Mouse (Mus musculus) retina, postnatal 1 day (tissue): ENCODE measurements around the gene Themis.

ENCODE experiments used
- DNase-seq: peaks from one replicate; pipeline ENCODE4 v3.0.0-alpha.2; 2012

Gene Themis

DNA sequence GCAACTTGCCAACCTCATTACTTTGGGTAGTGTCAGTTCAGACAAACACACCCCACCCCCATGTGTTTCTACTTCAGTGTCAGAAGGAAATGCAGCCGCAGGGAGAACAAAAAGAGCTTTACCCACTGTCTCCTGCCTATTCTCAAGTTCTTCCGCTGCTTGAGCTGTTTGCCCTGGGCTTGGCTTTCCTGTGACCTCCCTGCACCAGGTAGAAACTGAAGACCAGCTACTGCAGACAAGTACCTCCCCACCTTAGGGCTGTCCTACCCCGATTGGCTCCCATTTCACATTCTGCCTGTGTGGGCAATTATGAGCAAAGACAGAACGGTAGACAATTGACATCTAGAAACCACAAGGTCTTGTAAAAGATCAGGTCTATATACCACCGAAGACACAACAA, at the start of gene Themis:
Gene Themis (plus strand): TSS at position 100 of the 400 bp plus-strand sequence.
- DNase-seq: no peak

DNA sequence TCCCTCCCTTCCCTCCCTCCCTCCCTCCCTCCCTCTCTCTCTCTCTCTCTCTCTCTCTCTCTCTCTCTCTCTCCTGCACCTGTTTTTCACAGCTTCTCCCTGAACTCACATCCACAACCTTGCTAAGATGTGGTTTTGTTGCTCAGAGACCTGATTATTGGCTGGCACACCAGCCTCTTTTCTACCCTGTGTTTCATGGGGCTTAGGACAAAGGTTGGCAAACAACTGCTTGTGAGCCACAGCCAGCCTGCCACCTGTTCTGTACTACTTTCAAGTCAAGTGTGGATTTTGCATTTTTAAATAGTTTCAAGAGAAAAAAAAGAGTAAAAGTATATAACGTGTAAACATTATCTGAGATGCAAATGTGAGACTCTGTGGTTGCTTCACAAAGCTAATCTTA, 48.7 kb upstream of the Themis start:
- no peak for DNase-seq

DNA sequence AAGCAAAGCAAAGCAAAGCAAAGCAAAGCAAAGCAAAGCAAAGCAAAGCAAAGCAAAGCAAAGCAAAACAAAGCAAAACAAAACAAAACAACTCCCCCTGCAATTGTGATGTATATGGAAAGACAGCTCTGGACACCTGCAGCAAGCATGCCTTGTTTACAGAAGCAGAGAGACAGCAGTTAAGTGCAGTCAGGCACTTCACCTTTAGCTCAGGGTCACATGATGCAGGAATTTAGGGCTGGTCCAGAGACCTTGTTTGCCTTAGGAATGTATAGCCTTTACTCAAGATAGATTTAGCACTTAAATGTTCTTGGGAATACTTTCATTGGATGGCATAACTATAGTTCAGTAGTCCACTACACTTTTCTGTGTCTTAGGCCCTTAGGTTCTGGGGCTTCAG, 32.1 kb upstream of the Themis start:
- no peak for DNase-seq

GRCm38 (mm10) chr10:28641887-28642286, 26.3 kb upstream of the Themis start:
- DNase-seq: no peak

GRCm38 (mm10) chr10:28647855-28648254, 20.3 kb upstream of the Themis start:
- DNase-seq: no peak

- DNase-seq: no peak
Observed at GRCm38 (mm10) chr10:28649109-28649899, 18.9 kb upstream of the Themis start.

DNA sequence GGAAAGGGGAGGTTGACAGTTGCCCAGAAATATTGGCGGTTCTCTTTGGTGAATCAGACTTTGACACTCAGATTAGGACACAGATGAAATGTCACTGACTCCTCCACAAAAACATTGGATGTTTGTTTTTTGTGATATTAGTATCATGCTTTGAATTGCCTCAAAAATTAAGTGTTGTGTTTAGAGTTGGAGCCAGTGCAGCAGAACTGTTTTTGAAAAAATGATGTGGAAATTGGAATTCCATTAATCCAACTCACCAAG, 18.3 kb upstream of the Themis start:
- DNase-seq: no peak

GRCm38 (mm10) chr10:28651910-28652309, 16.2 kb upstream of the Themis start:
- DNase-seq: no peak

DNA sequence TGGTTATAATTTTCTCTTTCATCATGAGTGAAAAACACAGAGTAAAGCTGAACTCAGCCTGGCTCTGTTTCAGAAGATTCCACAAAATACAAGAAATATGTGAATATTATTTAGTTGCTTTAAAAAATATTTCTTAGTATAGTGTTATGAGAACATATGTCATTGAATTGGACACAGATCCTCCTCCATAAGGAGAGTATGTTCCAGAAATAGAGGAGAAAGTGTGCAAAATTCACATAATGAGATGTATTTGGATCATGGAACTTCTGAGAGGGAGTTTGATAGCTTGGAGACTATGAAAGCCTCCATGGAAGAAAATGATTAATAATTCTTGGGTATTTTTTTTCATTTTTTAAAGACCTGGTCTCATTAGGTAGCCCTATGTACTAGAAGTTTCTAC, 13.4 kb upstream of the Themis start:
- DNase-seq: no peak

DNA sequence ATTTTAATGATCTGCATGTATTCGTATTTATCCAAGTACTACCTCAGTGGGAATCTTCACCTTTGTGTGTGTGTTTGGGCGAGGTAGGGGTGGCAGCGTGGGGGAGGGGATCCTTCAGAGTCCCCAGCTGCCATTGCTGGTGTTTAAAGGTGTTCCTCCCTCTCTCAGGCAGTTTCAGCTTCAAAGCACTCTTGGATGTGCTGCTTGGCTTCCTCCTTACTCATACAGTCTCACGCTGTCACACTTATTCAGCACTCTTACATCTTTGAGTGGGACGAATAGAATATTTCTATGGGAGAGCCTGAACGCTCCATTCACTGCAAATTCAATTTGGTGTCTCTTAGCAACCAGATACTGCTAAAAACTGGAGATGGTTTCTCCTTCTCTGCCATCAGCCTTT, 3.0 kb upstream of the Themis start:
- DNase-seq: no peak

DNA sequence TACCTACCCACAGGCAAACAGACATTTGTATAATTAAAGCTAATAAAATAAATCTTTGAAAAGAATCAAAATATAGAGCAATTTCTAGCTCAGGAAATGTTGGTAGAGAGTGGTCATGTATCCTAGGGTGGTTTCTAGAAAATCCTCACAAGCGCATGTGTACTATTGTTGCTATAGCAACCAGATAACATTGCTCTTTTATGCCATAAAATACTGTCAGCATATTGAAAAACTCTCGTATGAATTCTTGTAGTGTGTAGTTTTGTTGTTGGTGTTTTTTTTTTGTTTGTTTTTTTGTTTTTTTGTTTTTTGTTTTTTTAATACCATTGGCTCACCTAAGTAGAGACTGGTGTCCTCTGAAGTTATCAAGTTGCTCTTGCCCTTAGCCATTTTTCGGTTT, 5.8 kb downstream of the Themis start:
- no peak for DNase-seq

- DNase-seq: no peak
Observed at GRCm38 (mm10) chr10:28675337-28675736, 7.2 kb downstream of the Themis start.

- no peak for DNase-seq
Observed at GRCm38 (mm10) chr10:28694981-28695380, 26.8 kb downstream of the Themis start.

- no peak for DNase-seq
Observed at GRCm38 (mm10) chr10:28696032-28696431, 27.9 kb downstream of the Themis start.

- DNase-seq: no peak
Observed at GRCm38 (mm10) chr10:28698175-28698574, 30.0 kb downstream of the Themis start.

DNA sequence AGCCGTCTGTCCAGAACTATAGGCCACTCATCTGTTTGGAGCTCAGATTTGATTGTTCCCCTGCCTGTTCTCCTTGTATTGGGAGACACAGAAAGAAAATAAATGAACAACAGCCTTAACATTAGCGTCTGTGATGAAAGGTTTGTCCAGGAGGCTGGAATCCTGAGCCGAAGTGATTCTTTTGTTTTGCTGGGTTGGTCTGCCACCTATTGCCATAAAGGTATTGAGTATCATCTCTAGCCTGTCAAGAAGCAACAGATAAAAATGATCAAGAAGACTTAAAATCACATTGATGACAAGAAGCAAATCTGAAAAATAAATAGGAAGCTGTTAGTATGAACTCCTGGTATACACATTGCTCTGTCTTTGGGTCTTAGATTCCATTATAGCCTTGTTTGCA, 53.7 kb downstream of the Themis start:
- no peak for DNase-seq

GRCm38 (mm10) chr10:28723266-28723665, 55.1 kb downstream of the Themis start:
- DNase-seq: no peak

DNA sequence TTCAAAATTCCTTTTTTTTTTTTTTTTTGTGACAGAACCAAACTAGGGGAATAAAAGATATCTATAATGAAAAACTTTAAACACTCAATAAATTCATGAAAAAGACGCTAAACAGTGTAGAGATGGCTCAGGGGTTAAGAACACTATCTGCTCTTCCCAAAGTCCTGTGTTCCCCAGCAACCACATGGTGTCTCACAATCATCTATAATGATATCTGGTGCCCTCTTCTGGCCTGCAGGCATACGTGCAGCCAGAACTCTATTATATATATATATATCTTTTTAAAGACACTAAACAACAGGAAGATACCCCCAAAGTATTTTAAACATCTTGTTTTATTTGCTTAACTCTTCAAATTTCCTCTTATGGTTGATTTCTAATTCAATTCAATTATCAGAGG, 62.0 kb downstream of the Themis start:
- peak; percentile 42 for DNase-seq

DNA sequence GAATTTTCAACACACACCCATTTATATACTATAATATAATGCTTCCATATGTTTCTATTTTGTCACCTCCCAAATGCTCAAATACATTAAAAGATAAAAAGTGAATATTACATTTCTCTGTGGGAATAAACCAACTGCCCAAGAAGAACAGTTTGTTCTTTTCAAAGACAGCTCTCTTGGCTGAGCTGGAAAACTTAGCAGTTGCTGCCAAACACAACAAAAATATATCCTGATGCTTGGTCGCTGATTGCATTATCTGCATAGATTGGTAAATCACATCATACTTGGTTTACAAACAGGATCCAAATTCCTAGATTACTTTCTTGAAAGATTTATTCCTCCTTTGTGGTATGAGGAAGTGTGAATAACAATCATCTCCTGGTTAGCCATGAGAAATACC, 69.8 kb downstream of the Themis start:
- no peak for DNase-seq

- DNase-seq: no peak
Observed at GRCm38 (mm10) chr10:28746426-28746825, 78.3 kb downstream of the Themis start.

DNA sequence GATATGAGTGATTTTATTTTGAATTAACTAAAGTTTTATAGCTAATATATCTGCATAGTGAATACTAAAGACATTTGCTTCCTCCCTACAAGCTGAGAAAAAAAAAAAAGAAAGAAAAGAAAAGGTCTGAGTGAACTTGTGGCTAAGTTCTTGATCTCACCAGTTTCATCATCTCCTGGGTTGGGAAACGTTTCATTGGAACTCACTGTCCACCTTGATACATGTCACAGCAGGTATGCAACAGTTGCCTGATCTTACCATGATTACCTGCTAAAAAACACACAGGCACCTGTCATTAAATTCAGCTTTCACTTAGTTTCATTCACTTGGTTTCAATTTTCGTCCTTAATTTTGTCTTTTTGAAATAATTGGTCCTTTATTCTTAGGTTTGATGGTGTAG, 85.2 kb downstream of the Themis start:
- DNase-seq: no peak

DNA sequence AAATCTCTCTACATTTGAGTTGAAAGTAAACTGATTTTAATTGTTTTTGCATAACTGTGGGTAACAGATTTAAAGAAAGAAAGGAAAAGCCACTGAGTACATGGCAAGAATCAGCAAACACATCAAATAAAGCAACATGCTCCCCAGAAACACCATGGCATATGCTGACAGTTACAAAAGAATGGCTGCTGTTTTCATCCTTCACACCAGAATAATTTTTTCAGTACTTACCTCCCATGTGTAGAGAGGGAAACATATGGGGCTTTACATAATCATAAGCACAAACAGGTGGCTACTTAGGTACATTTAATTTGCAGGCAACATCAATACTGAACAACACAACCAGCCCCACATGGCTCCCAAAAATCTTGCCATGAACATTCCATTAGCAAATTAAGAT, 86.8 kb downstream of the Themis start:
- DNase-seq: no peak

- no peak for DNase-seq
Observed at GRCm38 (mm10) chr10:28776777-28777402, 108.7 kb downstream of the Themis start.

DNA sequence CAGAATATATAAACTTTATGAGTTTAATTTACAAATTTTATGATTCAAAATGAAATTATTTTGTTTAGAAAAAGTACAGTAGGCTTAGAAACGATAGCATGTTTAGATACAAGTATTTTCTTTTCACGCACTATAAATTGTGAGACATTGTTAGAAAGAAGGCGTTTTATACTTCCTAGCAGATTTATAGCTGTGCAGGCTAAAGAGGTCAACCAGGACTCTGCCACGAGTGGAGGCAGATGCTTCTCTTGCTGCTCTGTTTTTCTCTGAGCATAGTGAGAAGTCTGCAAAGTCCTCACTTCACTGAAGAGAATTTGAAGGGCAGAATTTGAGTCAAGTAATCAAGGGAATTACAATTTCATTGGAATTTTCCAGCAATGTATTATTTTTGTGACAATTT, 131.3 kb downstream of the Themis start:
- DNase-seq: no peak

DNA sequence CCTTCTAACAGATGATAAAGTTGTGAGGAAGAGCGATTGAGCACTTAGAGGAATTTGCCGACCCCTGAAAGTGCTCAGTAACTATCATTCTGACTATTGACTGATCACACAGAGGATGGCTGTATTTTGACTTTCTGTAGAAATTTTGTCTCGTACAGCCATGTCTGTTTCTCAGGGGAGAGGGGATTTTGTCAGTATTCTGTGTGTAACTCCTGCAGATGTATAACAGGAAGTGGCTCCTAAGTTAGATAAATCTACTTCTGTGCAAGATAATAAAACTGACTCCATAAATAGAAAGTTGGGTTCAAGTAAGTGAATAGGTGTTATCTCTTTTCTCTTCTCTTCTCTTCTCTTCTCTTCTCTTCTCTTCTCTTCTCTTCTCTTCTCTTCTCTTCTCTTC, 137.0 kb downstream of the Themis start:
- no peak for DNase-seq
